Mouse (Mus musculus) liver, adult (tissue): ENCODE measurements around the gene Tesc.

Experiments used
- GATA4 ChIP-seq: IDR thresholded peaks from 2 replicates; pipeline ENCODE4 v1.6.1; 2014; ENCODE audit warnings: mild to moderate bottlenecking, low read length; ENCODE audit not compliant: insufficient replicate concordance

The Tesc gene

DNA sequence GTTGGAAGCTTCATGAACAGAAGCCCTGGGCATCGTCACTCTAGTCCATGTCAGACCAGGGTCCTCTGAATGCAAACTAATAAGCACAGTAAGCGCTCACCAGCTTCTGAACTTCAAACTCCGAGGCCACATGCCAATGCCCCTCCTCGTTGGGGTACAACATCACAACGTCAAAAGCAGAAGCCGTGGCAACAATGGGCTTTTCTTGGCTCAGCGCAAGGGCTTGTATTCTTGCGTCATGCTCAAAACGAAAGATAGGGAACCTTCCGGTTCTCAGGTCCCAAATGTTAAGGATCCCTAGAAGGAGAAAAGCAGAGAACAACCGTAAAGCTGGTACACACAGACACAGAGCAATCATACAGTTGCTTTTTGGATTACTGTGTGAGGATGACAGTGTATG lies 67.9 kb downstream of the Tesc start:
- no peak for TF ChIP-seq GATA4

DNA sequence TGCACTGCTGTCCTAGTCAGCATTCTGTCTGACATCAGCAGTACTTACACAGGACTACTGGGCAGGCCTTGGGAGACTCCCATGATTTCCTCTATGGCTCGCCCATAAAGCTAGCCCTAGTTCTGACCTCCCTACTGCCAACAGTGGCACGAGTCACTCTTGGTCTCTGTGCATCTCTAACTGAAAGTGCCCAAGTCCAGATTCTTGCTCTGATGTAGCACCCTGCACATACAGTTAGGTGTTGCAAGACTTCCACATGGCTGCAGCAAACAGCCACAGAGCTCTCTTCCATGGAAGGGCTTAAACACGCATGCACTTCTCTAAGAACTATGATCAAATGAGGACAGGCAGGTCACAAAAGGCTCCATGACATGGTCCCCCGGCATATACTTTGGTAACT lies 68.3 kb downstream of the Tesc start:
- no peak for TF ChIP-seq GATA4

DNA sequence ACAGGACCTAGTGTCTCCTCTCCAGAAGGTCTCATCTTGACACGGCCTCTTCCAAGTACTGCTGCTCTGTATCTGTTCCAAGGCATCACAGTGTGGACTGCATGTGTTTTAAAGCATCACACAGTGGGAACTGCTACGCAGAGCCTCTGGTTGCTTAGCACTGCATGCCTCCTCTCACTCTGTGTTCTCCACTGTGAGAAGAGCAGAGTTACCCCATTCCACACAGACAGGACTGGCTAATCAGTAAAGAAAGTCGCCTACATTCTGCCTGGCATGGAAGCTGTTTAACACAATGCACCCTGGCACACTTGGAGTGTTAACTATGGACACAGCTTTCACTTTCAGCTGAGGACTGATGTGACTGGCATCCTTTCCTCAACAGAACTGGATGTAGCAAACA lies 68.8 kb downstream of the Tesc start:
- TF ChIP-seq GATA4, result no peak

DNA sequence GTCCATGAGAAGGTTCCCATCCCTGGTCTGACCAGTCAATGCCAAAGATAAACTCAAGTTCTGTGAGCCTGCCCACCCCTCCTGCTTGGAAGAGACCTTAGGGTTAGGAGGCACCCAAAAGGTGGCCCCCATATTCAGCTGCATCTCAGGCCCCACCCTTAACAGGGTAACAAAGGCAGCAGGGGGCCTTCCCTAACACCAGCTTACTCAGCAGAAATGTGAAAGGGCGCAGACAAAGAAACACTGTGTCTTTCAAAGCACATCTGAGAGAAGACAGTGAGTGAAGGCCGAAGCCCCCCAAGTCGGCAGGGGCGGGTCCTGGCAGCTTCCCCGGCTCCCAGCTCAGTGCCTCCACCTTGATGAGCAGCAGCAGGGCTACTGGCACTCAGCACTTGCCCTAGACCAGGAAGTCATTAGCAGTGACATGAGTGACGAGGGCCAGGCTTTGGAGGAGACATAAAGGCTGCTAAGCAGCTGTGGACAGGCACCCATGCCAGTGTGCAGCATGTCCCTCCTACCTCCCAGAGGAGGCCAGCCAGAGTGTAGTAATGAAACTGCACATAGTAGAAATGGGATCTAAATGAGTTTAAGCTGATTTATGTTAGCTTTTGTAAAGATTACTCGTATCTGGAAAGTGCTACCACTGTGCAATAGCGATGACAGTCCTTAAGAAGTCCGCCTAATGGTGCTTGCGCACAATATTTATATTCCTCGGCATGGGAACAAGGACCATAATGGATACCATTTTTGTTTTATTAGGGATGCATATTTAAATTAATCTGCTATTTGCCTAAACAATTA lies 71.7 kb downstream of the Tesc start:
- no peak for TF ChIP-seq GATA4

DNA sequence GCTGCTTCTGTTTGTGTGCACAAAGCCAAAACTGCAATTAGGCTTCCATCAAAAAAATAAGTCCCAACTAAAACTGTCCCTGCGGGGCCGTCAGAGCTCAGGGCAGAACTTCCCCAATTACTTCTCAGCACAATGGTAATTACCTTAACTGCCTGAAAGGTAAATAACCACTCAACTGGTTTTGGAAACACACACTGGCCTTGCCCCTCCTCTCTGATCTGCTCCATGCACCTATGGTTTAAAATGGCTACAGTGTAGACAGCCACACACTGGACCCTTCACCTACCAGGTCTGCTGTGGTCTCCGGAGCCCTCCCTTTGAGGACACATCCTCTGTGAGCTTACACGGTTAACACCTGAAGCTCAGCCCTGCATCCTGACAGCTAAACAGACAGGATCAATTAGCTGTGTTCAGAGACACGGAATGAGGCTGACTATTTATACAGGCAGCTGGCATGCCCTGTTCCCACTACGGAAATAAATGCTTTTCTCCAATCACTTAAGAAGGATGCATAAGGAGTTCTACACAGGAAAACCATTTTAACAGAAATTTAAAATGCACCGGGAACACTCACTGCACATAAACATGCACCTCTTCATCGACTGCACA lies 72.4 kb downstream of the Tesc start:
- no peak for TF ChIP-seq GATA4

DNA sequence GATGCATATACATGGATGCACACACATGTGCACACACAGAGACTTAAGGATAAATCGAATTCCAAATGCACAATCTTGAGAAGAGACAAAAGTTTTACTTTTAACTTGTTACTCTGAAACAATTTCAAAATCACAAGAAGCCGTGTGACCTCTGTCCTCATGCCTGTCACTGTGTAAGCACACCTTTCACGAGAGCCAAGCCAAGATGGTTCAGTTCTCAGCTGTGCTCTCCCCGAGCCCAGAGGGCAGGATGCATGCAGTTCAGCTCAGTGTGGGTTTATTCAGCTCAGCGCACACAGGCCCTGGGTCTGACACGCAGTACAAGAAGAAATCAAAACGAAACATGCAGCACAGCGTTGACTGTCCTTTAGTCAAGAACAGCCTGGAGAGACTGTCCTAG lies 78.0 kb downstream of the Tesc start:
- no peak for TF ChIP-seq GATA4

DNA sequence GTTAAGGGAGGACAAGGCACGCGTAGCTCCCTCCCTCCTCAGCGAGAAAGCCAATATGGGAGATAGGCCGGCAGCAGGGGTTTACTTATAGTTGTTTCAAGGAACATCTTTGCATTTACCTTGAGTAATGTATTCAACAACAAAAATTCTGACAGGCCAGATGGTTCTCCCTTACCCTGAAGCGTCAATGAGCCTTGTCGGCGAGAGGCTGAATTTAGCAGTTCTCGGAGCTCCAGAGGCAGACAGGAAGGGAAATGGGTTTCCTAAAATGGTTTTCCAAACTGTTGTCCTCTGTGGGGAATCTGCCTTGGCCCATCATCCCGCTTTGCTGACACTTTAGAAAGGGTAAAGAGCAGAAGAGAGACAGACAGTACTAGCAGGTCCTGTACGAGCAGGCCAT lies 79.1 kb downstream of the Tesc start:
- TF ChIP-seq GATA4, result no peak

DNA sequence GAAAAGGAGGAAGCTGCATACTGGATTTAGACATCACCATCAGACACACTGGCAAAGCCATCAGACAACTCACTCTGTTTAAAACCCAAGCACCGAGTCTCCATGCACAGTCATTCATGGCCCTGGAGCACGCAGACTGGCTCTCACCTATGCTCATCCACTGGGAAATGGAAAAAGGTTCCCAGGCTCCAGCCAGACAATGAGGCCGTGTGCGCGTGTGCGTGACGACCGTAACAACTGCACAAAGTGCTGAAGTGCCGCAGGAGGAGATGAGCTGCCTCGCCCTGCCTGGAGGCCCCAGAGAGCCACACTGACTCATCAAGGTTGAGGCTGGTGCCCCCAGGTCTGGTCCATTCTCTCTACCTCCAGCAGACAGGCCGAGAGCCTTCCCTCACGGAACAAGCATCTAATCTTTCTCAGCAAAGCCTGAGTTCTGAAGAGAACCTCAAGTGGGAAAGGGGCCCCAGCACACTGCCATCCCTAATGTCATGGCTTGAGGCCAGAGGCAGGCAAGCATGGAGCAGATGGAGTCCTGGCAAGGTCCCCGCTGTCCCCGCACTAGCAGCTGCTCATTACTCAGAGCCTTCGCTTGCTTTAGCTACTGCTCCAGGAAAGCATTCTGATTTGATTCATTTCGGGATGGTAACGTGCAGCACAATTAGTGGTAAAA lies 80.7 kb downstream of the Tesc start:
- TF ChIP-seq GATA4, result no peak

DNA sequence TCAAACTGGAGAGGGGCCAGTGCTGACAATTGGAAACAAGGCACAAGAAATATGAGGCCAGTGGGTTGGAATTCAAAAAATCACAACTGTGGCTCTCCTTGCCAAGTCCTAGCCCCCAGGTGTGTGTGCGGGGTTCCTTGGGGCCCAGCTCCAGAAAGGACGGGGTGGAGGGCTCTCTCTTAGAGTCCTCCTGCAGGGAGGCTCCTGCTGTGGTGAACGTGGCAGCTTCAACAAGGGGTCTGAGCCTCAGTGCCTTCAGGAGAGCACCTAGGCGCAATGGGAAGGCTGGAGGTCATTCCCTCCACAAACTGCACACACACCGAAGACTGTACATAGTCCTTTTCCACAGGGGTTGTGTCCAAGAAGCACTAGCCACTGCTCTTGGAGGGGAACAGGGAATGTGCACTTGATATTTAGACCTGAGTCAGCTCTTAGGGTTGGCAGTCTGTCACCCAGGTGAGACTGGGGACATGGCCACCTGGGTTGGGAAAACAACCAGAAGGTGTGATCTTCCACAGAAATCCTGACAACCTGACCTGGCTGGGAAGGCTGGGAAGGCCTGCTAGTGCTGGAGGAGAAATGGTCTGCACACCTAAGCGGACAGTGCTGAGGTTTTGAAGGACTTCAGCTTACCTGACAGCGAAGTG lies 81.4 kb downstream of the Tesc start:
- TF ChIP-seq GATA4, result no peak
